21 mouse cellular contexts compared by ENCODE assay signal in genomic region chr1:166155113-166155494, GRCm38 (mm10). TPM values are rescaled to one million over a fixed set of nuclear protein-coding genes. Genes with fewer than 3 reads are reported as not detected.
DNase-seq lines count a peak whose midpoint lies in the region; ATAC-seq and TF ChIP-seq lines count a peak whose summit lies in the region.
"Had no signal": no experiment of that assay in that cellular context is flagged by ENCODE, and none has a peak within 500 bp of the region (broad histone marks: within the 10 kb centered on the region; RNA-seq: fewer than 3 reads in every experiment).

No protein-coding gene starts in this region.

- H3K9me3 ChIP-seq in kidney, embryonic 16.5 days (ENCODE audit: low read length), result no peaks in the 10 kb centered on the region
- peaks cover 13% of the 10 kb centered on the region for H3K9me3 ChIP-seq in E14TG2a.4 (ENCODE audit: low read length)
- no peaks in the 10 kb centered on the region for H3K9me3 ChIP-seq in intestine, embryonic 14.5 days (ENCODE audit: control insufficient read depth, low read length)
- H3K9me3 ChIP-seq: embryonic facial prominence, embryonic 10.5 days; forebrain, embryonic 13.5 days; heart, embryonic 13.5 days; hindbrain, embryonic 15.5 days had no signal

- H3K4me1 ChIP-seq in kidney, embryonic 16.5 days (ENCODE audit: insufficient read depth, low read length), result peaks cover 3% of the 10 kb centered on the region
- H3K4me1 ChIP-seq in E14TG2a.4 (replicated peaks; ENCODE audit: low read depth, low read length), result peaks cover 93% of the 10 kb centered on the region
- peaks cover 4% of the 10 kb centered on the region for H3K4me1 ChIP-seq in intestine, embryonic 14.5 days (replicated peaks; ENCODE audit: control insufficient read depth, insufficient read depth, low read length)
- peaks cover 3% of the 10 kb centered on the region for H3K4me1 ChIP-seq in small intestine, adult 2 months (ENCODE audit: control insufficient read depth, insufficient read depth, insufficient read length, low read length)

- no peak for DNase-seq in kidney, postnatal 4 days
- DNase-seq in intestine, embryonic 14.5 days (ENCODE audit: low spot score), result no peak
- no peak for DNase-seq in thymus, postnatal 0 days (ENCODE audit: low spot score)
- DNase-seq in left cerebral cortex, adult 8-10 months (ENCODE audit: low spot score in 2 of 2), result no peak
- DNase-seq in adrenal gland, adult 2 months, result no peak
- DNase-seq: adrenal gland, postnatal 36 days; cerebellum, adult 2 months; gastrocnemius, postnatal 36 days; heart, adult 11 months; heart, postnatal 36 days had no signal

- no peak overlapping the region for H3K27ac ChIP-seq in kidney, embryonic 16.5 days (ENCODE audit: low read length)
- H3K27ac ChIP-seq in intestine, embryonic 14.5 days (ENCODE audit: low read depth), result no peak overlapping the region
- H3K27ac ChIP-seq in small intestine, adult 2 months (ENCODE audit: insufficient read depth, low read depth, low read length), result peak overlapping the region; percentile 52
- H3K27ac ChIP-seq: embryonic facial prominence, embryonic 10.5 days; forebrain, embryonic 13.5 days; heart, embryonic 13.5 days; hindbrain, embryonic 15.5 days had no signal

- H3K27me3 ChIP-seq in kidney, embryonic 16.5 days (ENCODE audit: insufficient read depth, low read length), result peaks cover 21% of the 10 kb centered on the region
- no peaks in the 10 kb centered on the region for H3K27me3 ChIP-seq in E14TG2a.4 (ENCODE audit: insufficient read depth, low read length)
- peaks cover 26% of the 10 kb centered on the region for H3K27me3 ChIP-seq in intestine, embryonic 14.5 days (replicated peaks; ENCODE audit: control insufficient read depth, insufficient read depth, low read length)
- H3K27me3 ChIP-seq in small intestine, adult 2 months (ENCODE audit: control insufficient read depth, insufficient read depth, low read length), result no peaks in the 10 kb centered on the region

- no peak for TF ChIP-seq CTCF in E14TG2a.4 (conservative IDR thresholded peaks at IDR 0.05; ENCODE audit: low read length)
- no peak for TF ChIP-seq CTCF in small intestine, adult 2 months (IDR thresholded peaks at IDR 0.05; ENCODE audit: extremely low read depth, insufficient read length, insufficient replicate concordance, low read depth, low read length)

- no peak overlapping the region for H3K4me2 ChIP-seq in kidney, embryonic 16.5 days (replicated peaks; ENCODE audit: low read depth, low read length)
- H3K4me2 ChIP-seq in intestine, embryonic 14.5 days (ENCODE audit: low read length), result no peak overlapping the region

- WGBS in kidney, embryonic 16.5 days, result 37% methylated on average over 10 of the region's 10 CpGs
- 34% methylated on average over 10 of the region's 10 CpGs for WGBS in intestine, embryonic 14.5 days
- WGBS in small intestine, adult 2 months, result 14% methylated on average over 10 of the region's 10 CpGs

- no peak for TF ChIP-seq POLR2A in small intestine, adult 2 months (IDR thresholded peaks at IDR 0.05; ENCODE audit: low read depth, low read length)

- no peak overlapping the region for H3K9ac ChIP-seq in kidney, embryonic 16.5 days (replicated peaks; ENCODE audit: low read length)
- H3K9ac ChIP-seq in intestine, embryonic 14.5 days (ENCODE audit: low read length), result no peak overlapping the region
- H3K9ac ChIP-seq: forebrain, embryonic 13.5 days; hindbrain, embryonic 15.5 days had no signal

- no peak overlapping the region for H3K4me3 ChIP-seq in kidney, embryonic 16.5 days (ENCODE audit: low read length)
- peak overlapping the region; percentile 76 for H3K4me3 ChIP-seq in E14TG2a.4 (replicated peaks; ENCODE audit: low read length)
- no peak overlapping the region for H3K4me3 ChIP-seq in intestine, embryonic 14.5 days (ENCODE audit: low read depth, low read length)
- no peak overlapping the region for H3K4me3 ChIP-seq in small intestine, adult 2 months (ENCODE audit: low read depth, low read length)
- H3K4me3 ChIP-seq: hindbrain, embryonic 15.5 days had no signal

- H3K36me3 ChIP-seq in kidney, embryonic 16.5 days (ENCODE audit: insufficient read depth, low read length), result no peaks in the 10 kb centered on the region
- peaks cover 81% of the 10 kb centered on the region for H3K36me3 ChIP-seq in E14TG2a.4 (ENCODE audit: insufficient read depth, low read length)
- no peaks in the 10 kb centered on the region for H3K36me3 ChIP-seq in intestine, embryonic 14.5 days (ENCODE audit: control insufficient read depth, insufficient read depth, low read length)
- H3K36me3 ChIP-seq in small intestine, adult 2 months (ENCODE audit: control insufficient read depth, insufficient read depth, low read length), result peaks cover 58% of the 10 kb centered on the region
- H3K36me3 ChIP-seq: embryonic facial prominence, embryonic 10.5 days; heart, embryonic 13.5 days; hindbrain, embryonic 15.5 days had no signal

- ATAC-seq in kidney, embryonic 16.5 days (ENCODE audit: low FRiP score, low TSS enrichment), result peak; percentile 47
- peak; percentile 26; the same call in 1 of the 2 replicates for ATAC-seq in intestine, embryonic 14.5 days (replicated peaks; ENCODE audit: low FRiP score, low TSS enrichment, low read depth)
- ATAC-seq: forebrain, embryonic 13.5 days; Patski had no signal

RNA-seq across cellular contexts. Expression of gene Gpa33, which starts 25.1 kb away (rescaled TPM):
- 0.68 and 0.85 TPM in 2 replicates for polyA plus RNA-seq in kidney, embryonic 16.5 days (2015; fragmentation: Nextera tagmentation; extraction: Ambion mirVana)
- polyA plus RNA-seq in intestine, embryonic 14.5 days (2014; fragmentation: Nextera tagmentation; extraction: Ambion mirVana), result 48.4 and 50.4 TPM in 2 replicates
- polyA plus RNA-seq in small intestine, adult 2 months (2012; rRNA removed), result 249 and 805 TPM in 2 replicates
- 0.31 and 0.44 TPM in 2 replicates for polyA plus RNA-seq in thymus, postnatal 0 days (2015; fragmentation: Nextera tagmentation; extraction: Ambion mirVana)
- total RNA-seq in left cerebral cortex, adult 8-10 months (2022), result not detected
- total RNA-seq in adrenal gland, adult 2 months (2021), result under 1 TPM; 0.20 to 0.38 TPM
- 0.66 and 0.78 TPM in 2 replicates for polyA plus RNA-seq in adrenal gland, adult 2 months (2012; rRNA removed)
- total RNA-seq: gastrocnemius, adult 8-10 months; gastrocnemius, postnatal 36 days; heart, postnatal 36 days had no signal
- polyA plus RNA-seq: activated CD4-positive, CD25-positive, alpha-beta regulatory T cell, adult 4 months; cerebellum, adult 2 months; forebrain, embryonic 13.5 days; heart, embryonic 13.5 days; hindbrain, embryonic 15.5 days; Patski had no signal

RNA-seq across cellular contexts. Expression of gene Dusp27, which starts 27.4 kb away (rescaled TPM):
- 0.26 and 0.69 TPM in 2 replicates for polyA plus RNA-seq in kidney, embryonic 16.5 days (2015; fragmentation: Nextera tagmentation; extraction: Ambion mirVana)
- 2.4 and 2.8 TPM in 2 replicates for polyA plus RNA-seq in intestine, embryonic 14.5 days (2014; fragmentation: Nextera tagmentation; extraction: Ambion mirVana)
- 0.03 and 0.04 TPM in 2 replicates for polyA plus RNA-seq in small intestine, adult 2 months (2012; rRNA removed)
- 0.14 and 0.15 TPM in 2 replicates for polyA plus RNA-seq in thymus, postnatal 0 days (2015; fragmentation: Nextera tagmentation; extraction: Ambion mirVana)
- under 1 TPM; 0.26 to 0.38 (median 0.35) TPM for total RNA-seq in left cerebral cortex, adult 8-10 months (2022)
- under 1 TPM; 0.07 to 0.12 TPM for total RNA-seq in adrenal gland, adult 2 months (2021)
- 0.03 and 0.10 TPM in 2 replicates for polyA plus RNA-seq in adrenal gland, adult 2 months (2012; rRNA removed)
- total RNA-seq: adrenal gland, adult 18-20 months had no signal
- polyA plus RNA-seq: activated CD4-positive, CD25-positive, alpha-beta regulatory T cell, adult 4 months; Patski had no signal

Comparison
In these comparisons a context has a peak if more than half of its experiments do, and no peak if none do; other contexts are left out.
1. RNA of gene Gpa33, which starts 25.1 kb away (polyA plus RNA-seq): 249 to 805 TPM in small intestine, adult 2 months and 48.4 to 50.4 TPM in intestine, embryonic 14.5 days; 0.68 to 0.85 TPM in kidney, embryonic 16.5 days, 0.66 to 0.78 TPM in adrenal gland, adult 2 months and 0.31 to 0.44 TPM in thymus, postnatal 0 days; every median in the first group is over 10 times any median in the second.